Mouse (Mus musculus) mouse embryonic stem cell (cell line): ENCODE measurements around the gene Acadvl.

Source experiments
- in situ Hi-C, 2 experiments: fragments of 300-500 bp; cut with MboI; formaldehyde crosslinking; loops; 1 replicate in 1 of 2; 3 replicates in 1 of 2; pipeline ENCODE4 v1.14.3; 2019 to 2020; ENCODE audit warnings: low sequenced_read_pairs in 2 of 2, low pct_unique_long_range_greater_than_20kb in 1 of 2, mixed read lengths in 1 of 2; ENCODE audit not compliant: unreplicated experiment in 1 of 2

The Acadvl gene

DNA sequence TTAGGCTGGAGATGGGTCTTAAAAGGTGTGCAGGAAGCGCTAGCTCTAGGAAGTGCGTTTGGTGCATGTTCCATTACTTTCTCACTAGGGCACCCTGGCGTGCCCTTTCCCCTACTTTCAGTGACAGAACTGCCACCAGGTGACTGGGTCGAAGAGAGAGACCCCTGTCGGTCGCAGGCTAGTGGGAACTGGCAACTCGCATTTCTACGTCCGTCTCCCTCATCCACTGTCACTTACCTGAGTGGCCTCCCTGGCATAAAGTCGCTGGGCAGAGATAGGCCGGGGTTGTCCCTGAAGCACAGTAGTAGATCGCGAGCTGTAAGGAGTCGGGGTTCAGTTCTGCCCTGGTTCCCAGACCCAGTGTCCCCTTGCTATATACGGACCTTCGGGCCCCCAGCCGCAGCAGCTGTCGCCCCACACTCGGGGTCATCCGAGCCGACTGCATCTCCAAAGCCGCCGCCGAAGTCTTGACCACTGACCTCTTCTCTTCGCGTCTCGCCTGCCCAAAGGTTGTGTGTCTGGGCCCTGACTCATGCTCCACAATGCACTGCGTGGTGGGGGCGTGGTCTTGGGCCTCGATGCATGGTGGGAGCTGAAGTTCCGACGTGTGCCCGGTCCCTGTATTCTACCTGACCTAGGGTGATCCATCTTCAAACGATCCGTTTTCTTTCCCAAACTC, at the start of gene Acadvl:
Gene Acadvl (minus strand): TSS at position 532 of the 679 bp plus-strand sequence.
- in situ Hi-C loops = no loop called here

DNA sequence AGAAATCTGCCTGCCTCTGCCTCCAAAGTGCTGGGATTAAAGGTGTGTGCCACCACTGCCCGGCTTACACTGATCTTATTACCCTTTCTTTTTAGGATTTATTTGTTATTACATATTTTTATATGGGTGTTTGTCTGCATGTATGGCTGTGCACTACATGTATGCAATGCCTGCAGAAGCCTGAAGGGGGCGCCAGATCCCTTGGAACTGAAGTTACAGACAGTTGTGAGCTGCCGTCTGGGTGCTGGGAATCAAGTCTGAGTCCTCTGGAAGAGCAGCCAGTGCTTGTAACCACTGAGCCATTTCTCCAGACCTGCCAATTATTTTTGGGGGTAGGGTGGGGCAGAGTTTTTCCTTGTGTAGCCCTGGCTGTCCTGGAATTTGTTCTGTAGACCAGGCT, 47.8 kb upstream of the Acadvl start:
- in situ Hi-C loops = no loop called here

DNA sequence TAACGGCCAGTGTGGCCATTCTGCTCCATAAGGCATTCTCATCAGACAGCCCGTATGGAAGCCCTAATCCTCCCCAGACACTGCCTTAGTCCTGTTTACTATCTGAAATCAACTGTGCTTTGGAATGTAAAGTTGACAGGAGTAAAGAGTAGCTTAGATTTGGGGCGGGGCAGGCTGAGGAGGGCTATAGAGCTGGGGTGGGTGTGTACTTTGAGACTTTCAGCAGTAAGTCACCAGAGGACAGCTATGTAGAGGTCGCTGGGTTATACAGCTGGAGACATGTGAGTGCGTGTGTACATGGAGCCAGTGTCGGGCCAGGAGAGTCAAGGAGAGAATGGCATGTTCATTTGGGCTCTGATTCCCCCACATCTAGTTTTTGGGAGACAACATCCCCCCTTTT, 44.7 kb upstream of the Acadvl start:
- in situ Hi-C loops = loop anchor here (10.0 kb wide), 1 partner anchor 115 kb away; no protein-coding TSS in a partner anchor

DNA sequence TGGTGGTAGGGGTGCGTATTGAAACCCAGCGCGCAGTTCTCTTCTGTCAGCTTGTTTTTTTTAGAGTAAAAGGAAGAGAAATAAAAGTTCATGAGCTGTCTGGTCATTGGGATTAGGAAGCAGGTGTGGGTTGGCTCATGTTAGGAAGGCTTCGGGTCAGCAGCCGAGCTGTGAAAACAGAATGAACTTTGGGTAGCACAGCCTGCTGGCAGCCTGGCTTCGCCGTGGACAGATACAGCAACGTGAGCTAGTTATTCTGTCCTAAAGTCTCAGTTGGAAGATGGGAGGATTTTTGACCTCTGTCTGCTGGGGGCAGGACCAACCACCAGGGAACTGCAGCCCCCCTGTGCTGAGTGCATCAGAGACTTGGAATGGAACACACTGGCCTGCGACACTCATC, 42.6 kb upstream of the Acadvl start:
- in situ Hi-C loops = loop anchor here (10.0 kb wide), 1 partner anchor 117 kb away; no protein-coding TSS in a partner anchor

DNA sequence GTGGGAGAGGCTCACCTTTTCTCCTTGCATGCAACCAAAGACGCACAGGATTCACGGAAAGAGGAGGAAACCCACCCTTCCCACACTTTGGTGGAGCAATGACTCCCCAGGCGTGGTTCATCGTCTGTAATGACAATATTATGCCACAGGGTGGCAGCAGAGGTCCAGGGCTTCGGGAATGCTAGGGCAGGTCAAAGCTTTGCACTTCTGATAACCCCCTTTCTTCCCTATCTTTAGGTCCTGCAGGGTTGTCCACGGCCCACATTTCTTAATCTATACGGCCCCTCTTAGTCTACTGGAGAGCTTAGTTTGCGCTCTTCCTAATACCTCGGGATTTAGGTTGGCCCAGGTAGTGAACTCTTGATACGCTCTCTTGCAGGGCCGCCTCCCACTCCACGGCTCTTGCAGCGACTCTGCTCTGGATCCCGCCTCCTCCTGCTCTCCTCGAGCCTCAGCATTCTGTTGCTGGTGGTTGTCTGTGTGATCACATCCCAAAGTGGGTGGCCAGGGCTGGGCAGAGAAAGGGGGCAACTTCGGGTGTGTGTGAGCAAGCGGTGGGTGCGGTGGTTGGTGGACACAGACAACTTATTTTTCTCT, 40.5 kb upstream of the Acadvl start:
- in situ Hi-C loops = loop anchor here (10.0 kb wide), 1 partner anchor 119 kb away; no protein-coding TSS in a partner anchor

DNA sequence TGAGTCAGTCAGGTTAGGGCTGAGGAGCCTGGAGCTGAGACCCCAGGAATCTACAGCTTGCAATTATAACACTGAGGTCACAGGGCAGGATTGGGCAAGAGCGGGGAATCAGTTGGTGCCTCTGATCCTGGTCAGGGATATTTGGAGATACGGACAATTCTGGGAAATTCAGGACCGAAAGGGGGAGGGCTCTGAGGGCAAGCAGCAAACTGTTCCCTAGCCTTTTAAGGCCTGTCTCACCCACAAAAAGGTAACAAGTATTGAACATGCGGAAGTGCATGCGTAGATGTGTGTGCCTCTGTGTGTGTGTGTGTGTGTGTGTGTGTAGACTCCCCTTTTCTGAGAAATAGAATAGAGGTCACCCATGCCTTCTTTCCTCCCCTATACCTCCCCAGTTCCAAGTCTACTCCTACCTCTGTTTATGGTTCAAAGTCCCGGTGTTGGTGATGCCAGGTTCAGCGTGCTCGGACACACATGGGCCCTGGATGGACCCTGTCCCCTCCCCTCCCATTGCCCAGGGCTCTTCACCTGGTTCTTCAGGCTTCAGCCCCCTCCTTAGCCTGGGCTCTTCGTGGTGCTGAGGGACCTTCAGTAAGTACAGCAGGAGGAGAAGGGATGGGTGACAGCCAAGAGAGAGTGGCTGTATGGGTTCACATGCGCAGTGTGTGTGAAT, 38.8 kb upstream of the Acadvl start, which contains the start of gene Asgr1:
Gene Asgr1 (plus strand): TSS at position 188 of the 673 bp plus-strand sequence.
- in situ Hi-C loops = loop anchor here (5.0 to 10.0 kb wide), 2 partner anchors 53 to 121 kb away; no protein-coding TSS in a partner anchor

DNA sequence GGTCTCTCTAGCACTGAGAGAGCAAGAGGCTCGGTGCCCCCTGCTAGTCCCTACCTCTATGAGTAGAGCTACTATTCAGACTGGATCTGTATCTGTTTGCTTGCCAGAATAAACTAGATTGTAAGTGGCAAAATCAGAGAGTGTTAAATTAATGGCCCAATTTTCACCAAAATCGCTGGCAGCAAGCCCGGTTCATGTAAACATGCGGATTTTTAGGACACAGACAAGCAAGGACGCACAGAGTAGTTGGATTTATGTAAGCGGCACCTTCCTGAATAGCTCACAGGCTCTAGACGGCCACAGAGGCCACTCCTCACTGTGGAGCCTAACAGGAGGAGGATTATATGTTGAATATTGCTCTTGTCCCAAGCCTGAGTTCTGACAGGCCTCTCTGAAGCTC, 37.9 kb upstream of the Acadvl start:
- in situ Hi-C loops = loop anchor here (5.0 to 10.0 kb wide), 2 partner anchors 54 to 122 kb away; no protein-coding TSS in a partner anchor

DNA sequence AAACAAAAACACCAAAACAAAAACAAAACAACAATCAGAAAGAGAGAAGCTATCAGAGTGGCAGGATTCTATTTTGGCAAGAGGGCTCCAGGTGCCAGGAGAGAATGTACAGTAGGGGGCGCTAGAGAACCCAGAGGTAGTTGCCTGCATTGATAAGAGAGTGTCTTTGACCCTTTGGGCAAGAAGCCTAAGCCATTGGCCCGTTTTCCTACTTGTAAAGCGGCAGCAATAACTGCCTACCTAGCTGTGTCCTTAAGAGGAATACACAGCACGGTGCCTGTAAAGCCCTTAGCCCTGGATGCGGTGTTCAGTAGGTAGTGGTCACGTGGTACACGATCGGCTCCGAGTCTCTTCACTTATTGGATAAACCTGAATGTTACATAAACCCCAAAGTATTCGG, 34.6 kb upstream of the Acadvl start:
- in situ Hi-C loops = loop anchor here (5.0 to 10.0 kb wide), 2 partner anchors 57 to 125 kb away; no protein-coding TSS in a partner anchor

DNA sequence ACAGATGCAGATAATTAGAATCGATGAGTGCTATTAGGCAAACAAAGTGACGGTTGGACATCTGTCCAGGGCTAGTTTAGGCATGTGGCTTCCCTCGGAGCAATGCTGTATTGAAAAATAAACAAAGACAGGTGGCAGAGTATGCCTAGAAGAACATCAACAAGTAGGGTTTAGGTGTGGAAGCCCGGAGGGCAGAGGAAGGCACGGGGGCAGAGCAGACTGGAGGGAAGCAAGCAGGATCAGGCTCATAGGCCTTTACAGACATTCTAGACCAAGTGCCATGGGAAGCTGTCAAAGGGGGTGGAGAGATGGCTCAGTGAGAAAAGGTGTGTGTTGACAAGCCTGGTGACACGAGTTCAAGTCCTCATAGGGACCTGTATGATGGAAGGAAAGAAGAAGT, 34.2 kb upstream of the Acadvl start:
- in situ Hi-C loops = no loop called here

DNA sequence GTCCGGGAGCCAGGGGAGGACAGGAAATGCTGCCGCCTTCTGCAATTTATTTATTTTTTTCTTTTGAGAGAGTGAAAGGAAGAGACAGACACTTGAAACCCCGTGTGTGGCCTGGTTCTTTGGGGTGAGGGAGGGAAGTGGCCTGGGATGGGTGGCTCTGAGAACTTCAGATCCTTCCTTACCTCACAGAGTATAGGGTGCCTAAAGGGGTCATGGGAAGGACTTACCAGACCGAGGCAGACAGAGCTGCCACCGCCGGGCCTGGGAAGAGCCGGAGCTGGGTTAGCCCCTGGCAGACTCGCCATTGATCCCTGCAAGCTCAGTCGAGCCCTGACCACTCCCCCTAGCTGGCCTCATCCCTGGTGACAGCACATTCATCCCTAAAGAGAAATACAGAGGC, 30.2 kb upstream of the Acadvl start:
- in situ Hi-C loops = no loop called here

DNA sequence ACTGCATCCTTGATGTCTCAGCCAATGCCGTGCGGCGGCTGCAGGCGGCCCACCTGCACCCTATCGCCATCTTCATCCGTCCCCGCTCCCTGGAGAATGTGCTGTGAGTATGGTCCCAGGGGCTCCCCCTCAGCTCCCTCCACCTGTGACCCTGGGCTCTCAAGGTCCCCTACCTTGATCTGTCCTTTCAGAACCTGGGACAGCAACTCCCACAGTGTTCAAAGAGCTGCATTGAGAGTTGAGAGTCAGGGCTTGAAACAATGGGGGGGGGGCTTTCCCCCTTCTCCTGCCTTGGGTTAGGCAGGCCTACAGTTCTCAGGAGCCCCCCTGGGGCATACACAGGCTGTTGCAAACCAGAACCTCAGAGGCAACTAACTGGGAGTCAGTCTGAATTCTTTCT, 28.5 kb upstream of the Acadvl start:
- in situ Hi-C loops = no loop called here

DNA sequence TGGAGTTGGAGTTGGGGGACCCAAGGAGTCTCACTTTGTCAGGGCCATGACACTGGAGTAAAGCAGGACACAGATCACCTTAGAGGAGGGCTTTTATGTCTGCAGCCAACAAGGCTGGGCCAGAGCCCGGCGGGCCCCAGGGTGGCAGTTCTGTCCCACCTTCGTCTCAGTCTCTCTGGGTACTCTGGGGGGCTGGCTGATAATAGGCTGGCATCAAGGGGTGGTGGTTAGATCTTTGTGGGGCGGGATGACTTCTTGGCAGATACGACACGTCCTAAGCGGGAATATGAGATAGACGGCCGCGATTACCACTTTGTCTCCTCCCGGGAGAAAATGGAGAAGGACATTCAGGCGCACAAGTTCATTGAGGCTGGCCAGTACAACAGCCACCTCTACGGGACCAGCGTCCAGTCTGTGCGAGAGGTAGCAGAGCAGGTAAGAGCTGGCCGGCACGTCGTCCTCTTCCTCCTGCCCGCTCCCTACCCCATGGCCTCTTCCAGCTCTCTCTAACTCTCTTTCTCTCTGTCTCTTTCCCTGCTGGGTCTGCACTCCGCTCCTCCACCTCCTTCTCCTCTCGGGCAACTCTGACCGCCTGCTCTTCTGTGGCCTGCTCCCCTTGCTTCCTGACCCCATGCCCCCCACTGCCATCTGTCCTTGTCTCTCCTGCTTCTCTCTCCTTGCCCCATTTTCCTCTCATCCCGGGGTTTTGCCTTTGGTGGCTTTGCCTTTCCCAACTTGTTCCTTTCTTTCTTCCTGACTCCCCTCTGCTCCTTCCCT, 27.3 kb upstream of the Acadvl start:
- in situ Hi-C loops = no loop called here

DNA sequence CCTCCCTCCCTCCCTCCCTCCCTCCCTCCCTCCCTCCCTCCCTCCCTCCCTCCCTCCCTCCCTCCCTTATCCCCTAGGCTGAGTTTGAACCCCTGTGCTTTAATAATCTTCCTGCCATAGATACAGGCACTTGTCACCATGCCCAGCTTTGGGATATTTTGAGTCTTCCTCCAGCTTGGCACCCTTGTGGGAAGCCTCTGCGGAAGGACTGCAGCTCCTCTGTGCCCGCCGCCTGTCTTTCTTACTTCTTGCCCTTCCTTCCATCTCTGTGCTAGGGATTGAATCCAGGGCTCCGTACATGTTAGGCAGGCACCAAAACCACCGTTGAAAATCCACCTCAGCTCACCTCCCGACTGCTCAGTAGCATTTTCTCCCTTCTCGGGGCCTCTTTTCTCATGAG, 25.0 kb upstream of the Acadvl start:
- in situ Hi-C loops = no loop called here

DNA sequence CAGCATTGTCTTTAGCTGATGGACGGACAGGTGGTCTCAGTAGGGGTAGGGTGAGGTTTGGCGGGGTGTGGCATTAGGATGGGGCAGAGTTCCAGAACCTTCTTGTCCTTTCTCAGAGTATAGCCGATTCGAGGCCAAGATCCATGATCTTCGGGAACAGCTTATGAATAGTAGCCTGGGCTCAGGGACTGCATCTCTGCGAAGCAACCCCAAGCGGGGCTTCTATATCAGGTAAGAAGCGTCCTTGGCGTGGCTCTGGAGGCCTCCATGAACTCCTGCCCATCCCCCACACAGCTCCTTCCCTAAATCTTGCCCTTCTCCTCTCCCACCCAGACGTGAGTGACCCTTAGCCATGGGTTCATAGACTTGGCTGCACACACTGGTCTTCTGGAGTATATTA, 24.4 kb upstream of the Acadvl start:
- in situ Hi-C loops = no loop called here

DNA sequence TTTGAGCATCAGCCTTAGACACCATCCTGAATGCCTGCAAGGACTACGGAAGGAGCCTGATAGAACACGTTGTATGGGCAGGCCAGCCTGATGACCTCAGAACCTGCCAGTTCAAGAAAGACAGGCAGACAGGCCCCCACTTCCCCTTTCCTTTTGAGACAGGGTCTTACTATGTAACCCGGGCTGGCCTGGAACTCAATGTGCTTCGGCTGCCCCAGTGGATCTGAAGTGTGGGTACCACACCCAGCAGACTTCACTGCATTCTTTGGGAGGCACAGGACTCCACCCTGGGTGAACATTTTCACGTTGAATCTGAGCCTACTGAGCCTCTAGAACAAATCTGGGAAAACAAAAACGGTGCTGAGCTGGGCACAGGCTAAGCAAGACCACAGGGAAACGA, 23.0 kb upstream of the Acadvl start:
- in situ Hi-C loops = no loop called here

DNA sequence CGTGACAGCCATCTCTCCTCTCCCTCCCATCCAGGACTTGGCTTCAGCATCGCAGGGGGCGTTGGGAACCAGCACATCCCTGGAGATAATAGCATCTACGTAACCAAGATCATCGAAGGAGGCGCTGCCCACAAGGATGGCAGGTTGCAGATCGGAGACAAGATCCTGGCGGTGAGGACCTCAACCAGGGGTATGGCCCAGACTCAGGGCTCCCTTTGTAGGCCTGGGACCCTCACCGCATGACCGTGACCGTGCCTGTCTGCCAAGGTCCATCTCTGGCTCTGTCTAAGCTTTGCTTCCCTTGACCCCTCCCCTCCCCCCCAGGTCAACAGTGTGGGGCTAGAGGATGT, 16.1 kb upstream of the Acadvl start:
- in situ Hi-C loops = no loop called here

DNA sequence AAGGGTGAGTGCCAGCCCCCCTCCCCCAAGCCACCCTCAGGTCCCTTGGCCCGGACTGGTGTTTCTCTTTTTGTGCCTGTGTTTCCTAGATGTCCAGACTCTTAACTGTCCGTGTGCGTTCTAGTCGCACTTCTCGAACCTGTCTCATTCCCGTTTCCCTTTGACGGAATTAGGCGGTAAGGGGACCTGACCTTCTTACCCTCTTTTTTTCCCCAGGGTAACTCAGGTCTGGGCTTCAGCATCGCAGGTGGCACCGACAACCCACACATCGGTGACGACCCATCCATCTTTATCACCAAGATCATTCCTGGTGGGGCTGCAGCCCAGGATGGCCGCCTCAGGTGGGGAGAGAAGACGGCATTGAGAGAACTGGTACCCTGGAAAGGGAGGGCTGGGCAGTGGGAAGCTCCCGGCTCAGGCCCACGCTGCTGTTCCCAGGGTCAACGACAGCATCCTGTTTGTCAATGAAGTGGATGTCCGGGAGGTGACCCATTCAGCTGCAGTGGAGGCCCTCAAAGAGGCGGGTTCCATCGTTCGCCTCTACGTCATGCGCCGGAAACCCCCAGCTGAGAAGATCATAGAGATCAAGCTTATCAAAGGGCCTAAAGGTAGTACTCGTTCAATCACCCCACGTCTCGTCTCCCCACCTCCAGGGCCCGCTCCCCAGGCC, 15.6 kb upstream of the Acadvl start:
- in situ Hi-C loops = no loop called here

DNA sequence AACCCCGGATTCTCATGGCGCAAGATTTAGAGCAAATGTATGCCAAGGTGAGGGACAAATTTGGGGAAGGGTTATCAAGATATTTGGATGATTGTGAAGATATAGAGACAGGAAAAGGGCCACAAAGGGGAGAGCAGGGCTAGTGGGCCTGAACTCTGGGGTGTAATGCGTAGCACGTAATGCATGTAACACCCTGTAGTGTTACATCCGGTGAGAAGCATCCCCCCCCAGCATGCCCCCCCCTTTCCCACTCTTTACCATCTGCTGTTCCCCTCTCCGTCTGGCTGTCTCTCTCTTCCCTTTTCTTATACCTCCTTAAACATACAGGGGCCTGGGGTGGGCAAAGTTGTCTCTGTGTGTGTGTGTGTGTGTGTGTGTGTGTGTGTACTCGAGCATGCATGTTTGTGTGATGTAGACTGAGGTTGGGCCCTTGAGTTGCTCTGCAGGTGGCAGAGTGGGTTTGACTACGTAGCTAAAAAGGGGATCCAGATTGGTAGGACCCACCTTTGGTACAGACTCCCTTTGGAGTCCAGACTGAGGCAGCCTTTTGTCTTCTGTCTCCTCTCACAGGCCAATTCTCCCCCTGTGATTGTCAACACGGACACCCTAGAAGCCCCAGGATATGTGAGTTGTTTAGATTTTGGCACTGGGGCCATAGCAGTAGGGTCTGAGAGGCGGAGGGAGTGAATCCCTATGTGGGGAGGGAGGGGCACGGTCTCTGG, 14.8 kb upstream of the Acadvl start:
- in situ Hi-C loops = no loop called here
